Mouse (Mus musculus) lung, embryonic 16.5 days (tissue): ENCODE results near the gene Trmt1l. TPM values are rescaled to one million over a fixed set of nuclear protein-coding genes. Genes with fewer than 3 reads are reported as not detected.

Source experiments
- ATAC-seq: fragments of 200-750 bp; cut with Nextera tagmentation; 2 replicates; pipeline ENCODE4 v1.8.0; 2017; ENCODE audit warnings: low read depth, mild to moderate bottlenecking, moderate library complexity
- H3K27ac ChIP-seq: fragments of 300-500 bp; sonication (generic); 2 replicates; pipeline ENCODE4 v1.5.1; 2014; ENCODE audit warnings: mild to moderate bottlenecking, control low read depth, low read length
- H3K27me3 ChIP-seq: fragments of 300-500 bp; sonication (generic); 2 replicates; pipeline ENCODE4 v1.6.1; 2014; ENCODE audit warnings: low read depth, low read length, mixed read lengths; ENCODE audit not compliant: control insufficient read depth, insufficient read depth
- H3K36me3 ChIP-seq: fragments of 300-500 bp; sonication (generic); 2 replicates; pipeline ENCODE4 v1.6.1; 2014; ENCODE audit warnings: low read length; ENCODE audit not compliant: control insufficient read depth, insufficient read depth
- H3K4me1 ChIP-seq: fragments of 300-500 bp; sonication (generic); replicated peaks from 2 replicates; pipeline ENCODE4 v1.6.1; 2014; ENCODE audit warnings: low read length, mixed read lengths; ENCODE audit not compliant: control insufficient read depth, insufficient read depth
- H3K4me2 ChIP-seq: fragments of 300-500 bp; sonication (generic); 2 replicates; pipeline ENCODE4 v1.6.1; 2014; ENCODE audit warnings: low read depth, low read length, control low read depth
- H3K4me3 ChIP-seq: fragments of 300-500 bp; sonication (generic); 2 replicates; pipeline ENCODE4 v1.5.1; 2014; ENCODE audit warnings: mild to moderate bottlenecking, low read length, control low read depth
- H3K9ac ChIP-seq: fragments of 300-500 bp; sonication (generic); 2 replicates; pipeline ENCODE4 v1.6.1; 2014; ENCODE audit warnings: low read length, control low read depth
- H3K9me3 ChIP-seq: fragments of 300-500 bp; sonication (generic); 2 replicates; pipeline ENCODE4 v1.6.1; 2016; ENCODE audit warnings: low read length; ENCODE audit not compliant: control insufficient read depth
- WGBS: fragments of 180-500 bp; shearing (Covaris S2); extraction: QIAGEN DNeasy Blood & Tissue Kit; methylation state at CpG from one replicate; pipeline ENCODE4 v1.1.7; 2014; 5-methylcytosine and 5-hydroxymethylcytosine counted together
- polyA plus RNA-seq: library from polyadenylated mRNA; unstranded; fragments of >200 nt; fragmentation: Nextera tagmentation; extraction: Ambion mirVana; gene quantifications from 2 replicates; pipeline ENCODE4 v1.2.1, GENCODE M21; 2015

Gene Trmt1l
- polyA plus RNA-seq, result 39.9 and 41.7 TPM in 2 replicates

GRCm38 (mm10) chr1:151428263-151429221 is at the start of gene Trmt1l, which contains the start of gene Swt1:
TSS of gene Trmt1l (plus strand) at chr1:151428542.
TSS of gene Swt1 (minus strand) at chr1:151428455.
- peaks cover 15% of the 10 kb centered on the region for H3K4me1 ChIP-seq
- peak within 1 kb of the TSS; percentile 98 for H3K9ac ChIP-seq
- peak within 1 kb of the TSS; percentile 97 for H3K27ac ChIP-seq
- WGBS, result under 1% methylated on average over 73 of the region's 74 CpGs
- no peaks in the 10 kb centered on the region for H3K27me3 ChIP-seq
- ATAC-seq, result peak; percentile 99
- peak within 1 kb of the TSS; percentile 74 for H3K4me2 ChIP-seq
- no peaks in the 10 kb centered on the region; the same call in 1 of the 2 replicates for H3K36me3 ChIP-seq
- H3K9me3 ChIP-seq, result no peaks in the 10 kb centered on the region
- H3K4me3 ChIP-seq, result peak within 1 kb of the TSS; percentile 97

GRCm38 (mm10) chr1:151390029-151390428 is 38.3 kb upstream of the Trmt1l start:
- Histone ChIP-seq H3K27me3 (no peaks in the 10 kb centered on the region), H3K9me3 (no peaks in the 10 kb centered on the region), H3K4me2 (no peak overlapping the region), H3K27ac (no peak overlapping the region), H3K4me3 (no peak overlapping the region), H3K9ac (no peak overlapping the region), H3K4me1 (no peaks in the 10 kb centered on the region), H3K36me3 (peaks cover 11% of the 10 kb centered on the region)
- 96% methylated on average over 1 of the region's 1 CpGs for WGBS
- no peak for ATAC-seq

GRCm38 (mm10) chr1:151409827-151410226 is 18.5 kb upstream of the Trmt1l start:
- Histone ChIP-seq H3K27me3 (no peaks in the 10 kb centered on the region), H3K4me1 (no peaks in the 10 kb centered on the region), H3K36me3 (peaks cover 15% of the 10 kb centered on the region; the same call in 1 of the 2 replicates), H3K27ac (no peak overlapping the region), H3K4me2 (no peak overlapping the region), H3K4me3 (no peak overlapping the region), H3K9me3 (no peaks in the 10 kb centered on the region), H3K9ac (no peak overlapping the region)
- ATAC-seq, result no peak
- WGBS, result 91% methylated on average over 3 of the region's 3 CpGs

- peaks cover 12% of the 10 kb centered on the region; the same call in 1 of the 2 replicates for H3K36me3 ChIP-seq
- no peak for ATAC-seq
- 52% methylated on average over 3 of the region's 3 CpGs for WGBS
- H3K27ac ChIP-seq, result no peak overlapping the region
- no peaks in the 10 kb centered on the region for H3K27me3 ChIP-seq
- H3K4me2 ChIP-seq, result no peak overlapping the region
- H3K4me3 ChIP-seq, result no peak overlapping the region
- H3K4me1 ChIP-seq, result peaks cover 8% of the 10 kb centered on the region
- no peak overlapping the region for H3K9ac ChIP-seq
- no peaks in the 10 kb centered on the region for H3K9me3 ChIP-seq
Measured at GRCm38 (mm10) chr1:151422178-151422577, 6.2 kb upstream of the Trmt1l start.

- H3K9me3 ChIP-seq, result no peaks in the 10 kb centered on the region
- peak overlapping the region; percentile 74 for H3K4me2 ChIP-seq
- no peak for ATAC-seq
- peaks cover 15% of the 10 kb centered on the region for H3K4me1 ChIP-seq
- H3K4me3 ChIP-seq, result peak overlapping the region; percentile 97
- peak overlapping the region; percentile 92 for H3K27ac ChIP-seq
- WGBS, result 10% methylated on average over 7 of the region's 7 CpGs
- peak overlapping the region; percentile 91 for H3K9ac ChIP-seq
- no peaks in the 10 kb centered on the region for H3K36me3 ChIP-seq
- no peaks in the 10 kb centered on the region for H3K27me3 ChIP-seq
Measured at GRCm38 (mm10) chr1:151426947-151427600, 1.3 kb upstream of the Trmt1l start.

GRCm38 (mm10) chr1:151427888-151428262 is 467 bp upstream of the Trmt1l start:
- no peaks in the 10 kb centered on the region for H3K9me3 ChIP-seq
- ATAC-seq, result peak; percentile 57
- peak overlapping the region; percentile 92 for H3K27ac ChIP-seq
- 0% methylated on average over 26 of the region's 26 CpGs for WGBS
- H3K4me1 ChIP-seq, result peaks cover 15% of the 10 kb centered on the region
- H3K9ac ChIP-seq, result peak overlapping the region; percentile 91
- H3K4me3 ChIP-seq, result peak overlapping the region; percentile 97
- H3K36me3 ChIP-seq, result no peaks in the 10 kb centered on the region
- H3K4me2 ChIP-seq, result peak overlapping the region; percentile 74
- no peaks in the 10 kb centered on the region for H3K27me3 ChIP-seq

- 21% methylated on average over 9 of the region's 9 CpGs for WGBS
- ATAC-seq, result no peak
- Histone ChIP-seq H3K27ac (peak overlapping the region; percentile 97), H3K36me3 (peaks cover 2% of the 10 kb centered on the region; the same call in 1 of the 2 replicates), H3K4me2 (peak overlapping the region; percentile 65), H3K9ac (peak overlapping the region; percentile 98), H3K4me1 (peaks cover 15% of the 10 kb centered on the region), H3K27me3 (no peaks in the 10 kb centered on the region), H3K9me3 (no peaks in the 10 kb centered on the region), H3K4me3 (peak overlapping the region; percentile 97)
Measured at GRCm38 (mm10) chr1:151429316-151429715, 974 bp downstream of the Trmt1l start.

- no peak overlapping the region for H3K4me2 ChIP-seq
- ATAC-seq, result no peak
- no peak overlapping the region for H3K27ac ChIP-seq
Measured at GRCm38 (mm10) chr1:151435431-151435830, 7.1 kb downstream of the Trmt1l start.

GRCm38 (mm10) chr1:151449866-151450265 is 21.5 kb downstream of the Trmt1l start:
- ATAC-seq, result no peak
- H3K9me3 ChIP-seq, result no peaks in the 10 kb centered on the region
- peaks cover 44% of the 10 kb centered on the region for H3K36me3 ChIP-seq
- no peaks in the 10 kb centered on the region for H3K4me1 ChIP-seq
- H3K4me3 ChIP-seq, result no peak overlapping the region
- WGBS, result 94% methylated on average over 10 of the region's 10 CpGs
- H3K27me3 ChIP-seq, result no peaks in the 10 kb centered on the region
- H3K9ac ChIP-seq, result no peak overlapping the region
- no peak overlapping the region for H3K4me2 ChIP-seq
- H3K27ac ChIP-seq, result no peak overlapping the region

More at GRCm38 (mm10) chr1:151435431-151435830, 7.1 kb downstream of the Trmt1l start:
- H3K9ac ChIP-seq, result no peak overlapping the region
- 61% methylated on average over 6 of the region's 6 CpGs for WGBS
- no peaks in the 10 kb centered on the region for H3K27me3 ChIP-seq
- H3K9me3 ChIP-seq, result no peaks in the 10 kb centered on the region
- H3K36me3 ChIP-seq, result peaks cover 31% of the 10 kb centered on the region
- no peak overlapping the region for H3K4me3 ChIP-seq
- no peaks in the 10 kb centered on the region for H3K4me1 ChIP-seq
